Mouse (Mus musculus) stomach, postnatal 0 days (tissue): ENCODE results near the gene Dcst2. TPM values are rescaled to one million over a fixed set of nuclear protein-coding genes. Genes with fewer than 3 reads are reported as not detected.
A peak's percentile ranks its signal among the peaks of the same experiment; 100 is the strongest.

Source experiments
- ATAC-seq: fragments of 200-750 bp; cut with Nextera tagmentation; 2 replicates; pipeline ENCODE4 v1.8.0; 2017; ENCODE audit not compliant: low FRiP score, low TSS enrichment
- DNase-seq: peaks from one replicate; pipeline ENCODE4 v3.0.0-alpha.2; 2016; ENCODE audit warnings: low spot score
- H3K27ac ChIP-seq: fragments of 300-500 bp; sonication (generic); replicated peaks from 2 replicates; pipeline ENCODE4 v1.5.1; 2014; ENCODE audit warnings: mild to moderate bottlenecking, control low read depth
- H3K27me3 ChIP-seq: fragments of 300-500 bp; sonication (generic); 2 replicates; pipeline ENCODE4 v1.6.1; 2014; ENCODE audit warnings: low read length; ENCODE audit not compliant: control insufficient read depth, insufficient read depth
- H3K36me3 ChIP-seq: fragments of 300-500 bp; sonication (generic); 2 replicates; pipeline ENCODE4 v1.6.1; 2014; ENCODE audit warnings: low read length, mixed read lengths; ENCODE audit not compliant: control insufficient read depth, insufficient read depth
- H3K4me1 ChIP-seq: fragments of 300-500 bp; sonication (generic); replicated peaks from 2 replicates; pipeline ENCODE4 v1.6.1; 2014; ENCODE audit warnings: antibody characterized with exemption; ENCODE audit not compliant: control insufficient read depth, insufficient read depth
- H3K4me2 ChIP-seq: fragments of 300-500 bp; sonication (generic); replicated peaks from 2 replicates; pipeline ENCODE4 v1.6.1; 2014; ENCODE audit warnings: low read depth, mild to moderate bottlenecking, control low read depth, moderate library complexity
- H3K4me3 ChIP-seq: fragments of 300-500 bp; sonication (generic); 2 replicates; pipeline ENCODE4 v1.5.1; 2014; ENCODE audit warnings: low read depth, low read length, control low read depth
- H3K9ac ChIP-seq: fragments of 300-500 bp; sonication (generic); 2 replicates; pipeline ENCODE4 v1.6.1; 2014; ENCODE audit warnings: mild to moderate bottlenecking, low read length, control low read depth, mixed read lengths
- H3K9me3 ChIP-seq: fragments of 300-500 bp; sonication (generic); 2 replicates; pipeline ENCODE4 v1.6.1; 2016; ENCODE audit warnings: low read length; ENCODE audit not compliant: control insufficient read depth
- CTCF ChIP-seq: IDR thresholded peaks from 2 replicates; pipeline ENCODE4 v1.5.1; 2016; ENCODE audit warnings: antibody characterized with exemption, low read depth, mild to moderate bottlenecking, moderate library complexity
- EP300 ChIP-seq: optimal IDR thresholded peaks from 2 replicates; pipeline ENCODE3; 2016; ENCODE audit warnings: antibody characterized with exemption
- WGBS: fragments of 180-500 bp; shearing (Covaris S2); extraction: QIAGEN DNeasy Blood & Tissue Kit; methylation state at CpG from one replicate; pipeline ENCODE4 v1.1.7; 2014; 5-methylcytosine and 5-hydroxymethylcytosine counted together
- polyA plus RNA-seq: library from polyadenylated mRNA; unstranded; fragments of >200 nt; fragmentation: Nextera tagmentation; extraction: Ambion mirVana; gene quantifications from 2 replicates; pipeline ENCODE4 v1.2.1, GENCODE M21; 2015

Dcst2 gene
- polyA plus RNA-seq, 1 experiment from 2014 or later: 0.33 TPM

DNA sequence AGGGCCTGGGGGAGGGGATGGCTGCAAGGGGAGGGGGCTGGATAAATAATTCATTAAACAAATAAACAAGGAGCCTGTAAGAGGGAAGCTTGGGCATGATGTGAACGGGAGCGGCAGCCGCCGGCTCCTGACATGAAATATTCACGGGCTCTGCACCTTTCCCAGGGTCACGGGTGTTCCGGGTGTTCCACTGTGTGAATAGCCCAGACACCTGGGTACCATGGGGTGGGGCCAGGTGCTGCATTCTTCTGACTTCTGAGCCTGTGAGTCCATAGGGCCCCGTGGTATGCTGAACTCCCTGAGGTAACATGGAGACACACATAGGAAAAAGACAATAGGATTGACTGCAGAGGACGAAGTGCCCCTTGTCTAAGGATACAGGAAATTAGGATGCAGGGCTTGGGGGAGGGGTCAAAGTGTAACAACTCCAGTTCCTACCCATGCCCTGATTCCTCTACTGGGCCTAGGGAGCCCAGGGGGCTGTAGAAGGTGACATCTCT lies 34.4 kb upstream of the Dcst2 start:
- no peak overlapping the region for H3K9ac ChIP-seq
- no peak overlapping the region for H3K4me2 ChIP-seq
- ATAC-seq (no peak), DNase-seq (no peak)
- H3K36me3 ChIP-seq: no peaks in the 10 kb centered on the region
- no peaks in the 10 kb centered on the region for H3K9me3 ChIP-seq
- no peak overlapping the region for H3K27ac ChIP-seq
- TF ChIP-seq CTCF: no peak
- H3K4me3 ChIP-seq: no peak overlapping the region
- no peaks in the 10 kb centered on the region for H3K27me3 ChIP-seq
- H3K4me1 ChIP-seq: no peaks in the 10 kb centered on the region
- 34% methylated on average over 9 of the region's 9 CpGs for WGBS

DNA sequence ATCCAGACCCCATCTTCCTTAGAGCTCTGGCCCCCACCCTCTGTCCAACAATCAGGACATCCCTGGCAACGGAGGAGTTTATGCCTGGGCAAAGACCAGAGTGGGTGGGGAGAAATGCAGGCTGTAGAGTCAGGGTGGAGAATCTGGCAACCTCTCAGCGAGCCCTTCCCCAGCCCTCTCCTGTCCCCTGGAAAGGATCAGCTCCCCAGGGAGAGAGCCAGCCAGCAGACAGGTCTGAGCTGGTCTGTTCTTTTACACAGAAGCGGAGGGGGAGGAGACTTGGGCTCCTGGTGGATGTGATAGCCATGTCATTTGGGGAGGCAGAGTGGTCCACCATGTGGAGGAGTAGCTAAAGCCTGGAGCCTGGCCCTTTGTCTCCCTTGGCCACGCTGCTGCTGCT lies 33.2 kb upstream of the Dcst2 start:
- ATAC-seq: 0 out of 2 replicates have a peak, but pooled peaks have one; percentile 17
- no peaks in the 10 kb centered on the region for H3K9me3 ChIP-seq
- H3K4me1 ChIP-seq: no peaks in the 10 kb centered on the region
- no peak for DNase-seq
- no peak overlapping the region for H3K9ac ChIP-seq
- no peak for TF ChIP-seq EP300
- no peak for TF ChIP-seq CTCF
- no peaks in the 10 kb centered on the region for H3K27me3 ChIP-seq
- H3K4me3 ChIP-seq: no peak overlapping the region
- 10% methylated on average over 4 of the region's 4 CpGs for WGBS
- H3K36me3 ChIP-seq: no peaks in the 10 kb centered on the region
- no peak overlapping the region for H3K4me2 ChIP-seq
- H3K27ac ChIP-seq: no peak overlapping the region

DNA sequence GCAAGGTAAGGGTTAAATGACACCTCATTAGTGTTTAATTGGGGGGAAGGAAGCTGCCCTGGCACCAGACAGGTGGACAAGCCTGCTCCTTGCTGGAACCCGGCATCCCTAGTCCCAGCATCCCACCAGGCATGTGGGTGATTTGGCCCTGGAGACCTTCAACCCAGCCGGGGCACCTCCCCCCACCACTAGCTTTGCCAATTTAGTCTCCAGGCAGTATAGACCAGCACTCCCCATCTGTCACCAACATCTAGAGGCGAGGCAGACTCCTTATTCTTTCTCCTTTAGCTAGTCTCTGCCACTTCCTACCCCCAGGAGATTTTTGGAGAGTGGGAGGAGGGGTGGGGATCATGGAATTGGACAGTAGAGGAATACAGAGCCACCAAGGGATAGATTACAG lies 31.4 kb upstream of the Dcst2 start:
- no peak for ATAC-seq
- TF ChIP-seq CTCF (no peak), EP300 (no peak)
- 49% methylated on average over 3 of the region's 3 CpGs for WGBS
- Histone ChIP-seq H3K9ac (no peak overlapping the region), H3K4me1 (no peaks in the 10 kb centered on the region), H3K4me3 (no peak overlapping the region), H3K4me2 (no peak overlapping the region), H3K36me3 (0 out of 2 replicates have a peak, but pooled peaks cover 2% of the 10 kb centered on the region), H3K9me3 (no peaks in the 10 kb centered on the region), H3K27me3 (no peaks in the 10 kb centered on the region), H3K27ac (no peak overlapping the region)
- DNase-seq: no peak

DNA sequence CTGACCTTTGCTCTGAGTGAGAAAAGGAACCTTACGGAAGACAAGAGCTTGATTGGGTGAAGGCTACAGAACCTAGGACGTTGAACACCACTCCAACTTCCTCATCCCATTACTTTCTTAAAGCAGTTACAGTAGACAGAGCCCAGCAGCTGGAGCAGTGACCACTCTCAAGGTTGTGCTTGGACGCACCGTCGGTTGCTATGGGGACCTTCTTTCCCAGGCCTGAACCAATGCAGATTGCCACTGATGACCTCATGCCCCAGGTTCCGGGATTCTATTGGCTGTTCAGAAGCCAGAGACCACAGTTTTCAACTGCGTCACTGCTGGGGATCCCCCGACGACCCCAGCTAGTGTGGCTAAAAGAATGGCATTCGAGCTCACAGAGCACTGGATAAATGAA lies 30.8 kb upstream of the Dcst2 start:
- H3K27ac ChIP-seq: 0 out of 2 replicates have a peak overlapping the region, but pooled peaks have one; percentile 4
- no peaks in the 10 kb centered on the region for H3K4me1 ChIP-seq
- H3K9me3 ChIP-seq: no peaks in the 10 kb centered on the region
- H3K9ac ChIP-seq: no peak overlapping the region
- no peak overlapping the region for H3K4me2 ChIP-seq
- DNase-seq: no peak
- H3K4me3 ChIP-seq: no peak overlapping the region
- WGBS: 36% methylated on average over 10 of the region's 10 CpGs
- 0 out of 2 replicates have a peak, but pooled peaks have one; percentile 45 for ATAC-seq
- H3K27me3 ChIP-seq: no peaks in the 10 kb centered on the region
- TF ChIP-seq EP300 (no peak), CTCF (no peak)
- H3K36me3 ChIP-seq: 0 out of 2 replicates have a peak, but pooled peaks cover 2% of the 10 kb centered on the region

DNA sequence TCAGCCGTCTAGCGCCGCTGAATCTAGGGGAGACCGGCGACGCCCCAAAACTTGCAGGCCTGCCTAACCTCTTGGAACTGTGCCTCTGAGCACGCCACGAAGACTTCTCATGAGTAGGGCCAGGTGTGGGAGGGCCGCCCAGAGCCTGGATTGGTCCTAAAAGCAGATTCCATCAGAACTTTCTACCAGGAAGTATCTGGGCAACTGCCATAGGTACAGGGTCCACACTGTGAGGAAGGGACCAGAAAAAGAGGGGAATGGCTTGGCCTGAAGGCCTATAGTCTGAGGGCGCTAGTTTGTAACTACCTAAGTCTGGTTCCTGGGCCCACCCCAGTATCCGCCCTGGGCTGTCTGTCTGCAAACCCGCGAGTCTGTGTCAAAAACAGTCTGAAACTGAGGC lies 30.2 kb upstream of the Dcst2 start:
- ATAC-seq (no peak), DNase-seq (no peak)
- 48% methylated on average over 13 of the region's 13 CpGs for WGBS
- Histone ChIP-seq H3K27ac (peak overlapping the region; percentile 18; the same call in 1 of the 2 replicates), H3K9ac (no peak overlapping the region), H3K4me1 (no peaks in the 10 kb centered on the region), H3K27me3 (no peaks in the 10 kb centered on the region), H3K4me3 (no peak overlapping the region), H3K9me3 (no peaks in the 10 kb centered on the region), H3K36me3 (0 out of 2 replicates have a peak, but pooled peaks cover 2% of the 10 kb centered on the region), H3K4me2 (no peak overlapping the region)
- TF ChIP-seq EP300 (no peak), CTCF (no peak)

DNA sequence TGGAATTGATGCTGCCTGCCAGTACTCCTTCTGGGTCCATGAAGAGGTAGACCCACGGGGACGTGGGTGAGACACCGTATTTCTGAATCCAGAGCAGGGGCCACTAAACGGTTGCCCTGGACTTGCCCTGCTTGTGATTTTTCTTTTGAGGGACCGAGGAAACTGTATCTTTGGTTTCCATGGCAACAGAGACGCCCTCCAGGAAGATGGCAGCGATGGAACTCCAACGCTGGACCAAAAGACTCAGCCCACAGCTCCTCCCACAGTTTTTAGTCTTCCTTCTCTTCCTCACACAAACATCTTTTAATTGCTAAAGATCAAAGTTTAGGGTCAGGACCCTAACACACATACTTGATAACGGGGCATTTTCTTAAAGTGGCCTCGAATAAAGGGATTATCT lies 29.8 kb upstream of the Dcst2 start:
- no peak overlapping the region for H3K9ac ChIP-seq
- WGBS: 55% methylated on average over 10 of the region's 10 CpGs
- no peak for DNase-seq
- H3K4me1 ChIP-seq: no peaks in the 10 kb centered on the region
- 0 out of 2 replicates have a peak, but pooled peaks cover 2% of the 10 kb centered on the region for H3K36me3 ChIP-seq
- no peaks in the 10 kb centered on the region for H3K9me3 ChIP-seq
- ATAC-seq: no peak
- peak overlapping the region; percentile 18; the same call in 1 of the 2 replicates for H3K27ac ChIP-seq
- H3K4me3 ChIP-seq: no peak overlapping the region
- H3K27me3 ChIP-seq: no peaks in the 10 kb centered on the region
- H3K4me2 ChIP-seq: no peak overlapping the region
- TF ChIP-seq CTCF (no peak), EP300 (no peak)
